Mouse (Mus musculus) stomach, embryonic 14.5 days (tissue): ENCODE data around the gene Cntfr. TPM values are rescaled to one million over a fixed set of nuclear protein-coding genes. Genes with fewer than 3 reads are reported as not detected.
"Not testable (repeated sequence)": the region's sequence is repeated elsewhere in the genome, so short reads cannot be mapped to it uniquely, and the experiment has no call there.

ENCODE experiments used
- ATAC-seq: fragments of 200-750 bp; cut with Nextera tagmentation; 2 replicates; pipeline ENCODE4 v1.8.0; 2017; ENCODE audit warnings: low read depth, moderate TSS enrichment; ENCODE audit not compliant: insufficient number of reproducible peaks, insufficient read depth, low FRiP score
- H3K27ac ChIP-seq: fragments of 300-500 bp; sonication (generic); 2 replicates; pipeline ENCODE4 v1.5.1; 2014; ENCODE audit warnings: mild to moderate bottlenecking, low read length, moderate library complexity, mixed read lengths
- H3K27me3 ChIP-seq: fragments of 300-500 bp; sonication (generic); 2 replicates; pipeline ENCODE4 v1.6.1; 2014; ENCODE audit warnings: low read length, control low read depth, mixed read lengths; ENCODE audit not compliant: control insufficient read depth, insufficient read depth
- H3K36me3 ChIP-seq: fragments of 300-500 bp; sonication (generic); 2 replicates; pipeline ENCODE4 v1.6.1; 2014; ENCODE audit warnings: mild to moderate bottlenecking, control low read depth, low read length, moderate library complexity, mixed read lengths; ENCODE audit not compliant: control insufficient read depth, insufficient read depth
- H3K4me1 ChIP-seq: fragments of 300-500 bp; sonication (generic); 2 replicates; pipeline ENCODE4 v1.6.1; 2014; ENCODE audit warnings: low read length, control low read depth, mixed read lengths; ENCODE audit not compliant: control insufficient read depth, insufficient read depth
- H3K4me2 ChIP-seq: fragments of 300-500 bp; sonication (generic); replicated peaks from 2 replicates; pipeline ENCODE4 v1.6.1; 2014; ENCODE audit warnings: low read depth, low read length, control low read depth
- H3K4me3 ChIP-seq: fragments of 300-500 bp; sonication (generic); 2 replicates; pipeline ENCODE4 v1.5.1; 2014; ENCODE audit warnings: low read depth, low read length, control low read depth
- H3K9ac ChIP-seq: fragments of 300-500 bp; sonication (generic); replicated peaks from 2 replicates; pipeline ENCODE4 v1.6.1; 2014; ENCODE audit warnings: low read depth, mild to moderate bottlenecking, control low read depth, low read length, moderate library complexity, mixed read lengths
- H3K9me3 ChIP-seq: fragments of 300-500 bp; sonication (generic); 2 replicates; pipeline ENCODE4 v1.6.1; 2016; ENCODE audit warnings: low read depth, low read length, control low read depth; ENCODE audit not compliant: control insufficient read depth
- WGBS: fragments of 180-500 bp; shearing (Covaris S2); extraction: QIAGEN DNeasy Blood & Tissue Kit; methylation state at CpG from one replicate; pipeline ENCODE4 v1.1.7; 2014; 5-methylcytosine and 5-hydroxymethylcytosine counted together
- polyA plus RNA-seq: library from polyadenylated mRNA; unstranded; fragments of >200 nt; fragmentation: Nextera tagmentation; extraction: Ambion mirVana; gene quantifications from 2 replicates; pipeline ENCODE4 v1.2.1, GENCODE M21; 2014

Cntfr gene
- polyA plus RNA-seq = 9.3 and 11.3 TPM in 2 replicates

GRCm38 (mm10) chr4:41696930-41697841 is at the start of gene Cntfr:
TSS of gene Cntfr (minus strand) at chr4:41697089.
- H3K4me3 ChIP-seq, H3K9ac ChIP-seq, H3K4me1 ChIP-seq, ATAC-seq, H3K4me2 ChIP-seq, H3K27ac ChIP-seq, H3K9me3 ChIP-seq, H3K27me3 ChIP-seq, H3K36me3 ChIP-seq: not testable (repeated sequence)
- WGBS = 16% methylated on average over 32 of the region's 40 CpGs

GRCm38 (mm10) chr4:41745021-41745420 is 48.1 kb upstream of the Cntfr start:
- WGBS = 77% methylated on average over 1 of the region's 1 CpGs
- H3K4me1 ChIP-seq = peaks cover 9% of the 10 kb centered on the region; the same call in 1 of the 2 replicates
- no peak overlapping the region for H3K9ac ChIP-seq
- ATAC-seq = no peak
- H3K36me3 ChIP-seq = no peaks in the 10 kb centered on the region
- H3K9me3 ChIP-seq = peaks cover 11% of the 10 kb centered on the region; the same call in 1 of the 2 replicates
- H3K27ac ChIP-seq = no peak overlapping the region
- no peak overlapping the region for H3K4me3 ChIP-seq
- no peak overlapping the region for H3K4me2 ChIP-seq
- no peaks in the 10 kb centered on the region for H3K27me3 ChIP-seq

- Histone ChIP-seq H3K9ac (no peak overlapping the region), H3K4me2 (no peak overlapping the region), H3K36me3 (peaks cover under 1% of the 10 kb centered on the region; the same call in 1 of the 2 replicates), H3K27ac (no peak overlapping the region), H3K4me3 (no peak overlapping the region), H3K9me3 (peaks cover 11% of the 10 kb centered on the region; the same call in 1 of the 2 replicates), H3K4me1 (peaks cover 12% of the 10 kb centered on the region; the same call in 1 of the 2 replicates), H3K27me3 (no peaks in the 10 kb centered on the region)
- 62% methylated on average over 2 of the region's 2 CpGs for WGBS
- no peak for ATAC-seq
Observed at GRCm38 (mm10) chr4:41744131-41744530, 47.2 kb upstream of the Cntfr start.

- Histone ChIP-seq H3K4me3 (peak overlapping the region; percentile 49), H3K9ac (peak overlapping the region; percentile 40), H3K4me1 (peaks cover 12% of the 10 kb centered on the region; the same call in 1 of the 2 replicates), H3K27ac (peak overlapping the region; percentile 48), H3K9me3 (peaks cover 3% of the 10 kb centered on the region; the same call in 1 of the 2 replicates), H3K4me2 (peak overlapping the region; percentile 73), H3K36me3 (peaks cover 7% of the 10 kb centered on the region; the same call in 1 of the 2 replicates), H3K27me3 (no peaks in the 10 kb centered on the region)
- ATAC-seq = peak; percentile 97
- under 1% methylated on average over 27 of the region's 27 CpGs for WGBS
Observed at GRCm38 (mm10) chr4:41741158-41741560, 44.3 kb upstream of the Cntfr start.

GRCm38 (mm10) chr4:41740380-41741157 is 43.7 kb upstream of the Cntfr start:
- Histone ChIP-seq H3K27me3 (no peaks in the 10 kb centered on the region), H3K9me3 (no peaks in the 10 kb centered on the region), H3K4me3 (peak overlapping the region; percentile 49), H3K27ac (peak overlapping the region; percentile 48), H3K4me1 (peaks cover 12% of the 10 kb centered on the region; the same call in 1 of the 2 replicates), H3K36me3 (peaks cover 7% of the 10 kb centered on the region; the same call in 1 of the 2 replicates), H3K9ac (peak overlapping the region; percentile 40), H3K4me2 (peak overlapping the region; percentile 73)
- under 1% methylated on average over 48 of the region's 48 CpGs for WGBS
- ATAC-seq = peak; percentile 64

- Histone ChIP-seq H3K9me3 (no peaks in the 10 kb centered on the region), H3K4me1 (peaks cover 12% of the 10 kb centered on the region; the same call in 1 of the 2 replicates), H3K27ac (no peak overlapping the region), H3K4me2 (peak overlapping the region; percentile 73; the same call in 1 of the 2 replicates), H3K36me3 (peaks cover 7% of the 10 kb centered on the region; the same call in 1 of the 2 replicates), H3K27me3 (no peaks in the 10 kb centered on the region), H3K9ac (no peak overlapping the region), H3K4me3 (no peak overlapping the region)
- WGBS = 97% methylated on average over 13 of the region's 13 CpGs
- no peak for ATAC-seq
Observed at GRCm38 (mm10) chr4:41739260-41739659, 42.4 kb upstream of the Cntfr start.

GRCm38 (mm10) chr4:41738256-41738603 is 41.3 kb upstream of the Cntfr start:
- H3K4me1 ChIP-seq = peaks cover 12% of the 10 kb centered on the region; the same call in 1 of the 2 replicates
- H3K4me3 ChIP-seq = no peak overlapping the region
- peaks cover 7% of the 10 kb centered on the region; the same call in 1 of the 2 replicates for H3K36me3 ChIP-seq
- 83% methylated on average over 1 of the region's 1 CpGs for WGBS
- H3K27me3 ChIP-seq = no peaks in the 10 kb centered on the region
- no peak overlapping the region for H3K27ac ChIP-seq
- H3K4me2 ChIP-seq = no peak overlapping the region
- ATAC-seq = no peak
- H3K9ac ChIP-seq = no peak overlapping the region
- no peaks in the 10 kb centered on the region for H3K9me3 ChIP-seq
